Comparison of ENCODE assay signal across 34 mouse cellular contexts in the genomic region with DNA sequence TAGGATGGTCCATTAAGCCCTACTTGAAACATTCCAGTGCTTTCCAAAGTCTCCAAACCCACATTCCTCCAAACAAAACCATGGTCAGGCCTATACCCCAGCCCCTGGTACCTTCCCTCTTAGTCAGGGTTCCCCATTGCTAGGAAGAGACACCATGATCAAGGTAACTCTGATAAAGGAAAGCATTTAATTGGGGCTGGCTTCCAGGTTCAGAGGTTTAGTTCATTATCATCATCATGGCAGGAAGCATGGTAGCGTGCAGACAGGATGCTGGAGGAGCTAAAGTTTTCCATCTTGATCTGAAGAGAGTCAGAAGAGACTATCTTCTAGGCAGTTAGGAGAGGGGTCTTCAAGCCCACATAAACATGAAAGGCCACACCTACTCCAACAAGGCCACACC.
"Had no signal": no experiment of that assay in that cellular context is flagged by ENCODE, and none has a peak within 500 bp of the region (broad histone marks: within the 10 kb centered on the region; RNA-seq: fewer than 3 reads in every experiment).

No protein-coding gene starts in this region.

- H3K9me3 ChIP-seq: heart, embryonic 12.5 days; heart, embryonic 13.5 days; heart, embryonic 15.5 days; hindbrain, embryonic 10.5 days; hindbrain, embryonic 12.5 days; hindbrain, embryonic 13.5 days; hindbrain, embryonic 15.5 days; intestine, embryonic 15.5 days; kidney, embryonic 15.5 days had no signal

- ATAC-seq: hindbrain, embryonic 16.5 days; hindbrain, postnatal 0 days; inflammation-experienced regulatory T-cells, adult 6 months; intestine, embryonic 15.5 days; intestine, embryonic 16.5 days; intestine, postnatal 0 days had no signal

- H3K9ac ChIP-seq: heart, embryonic 12.5 days; heart, embryonic 13.5 days; heart, embryonic 15.5 days; hindbrain, embryonic 12.5 days; hindbrain, embryonic 13.5 days; hindbrain, embryonic 14.5 days; hindbrain, embryonic 15.5 days; intestine, embryonic 15.5 days; kidney, embryonic 15.5 days had no signal

- H3K4me3 ChIP-seq: heart, embryonic 12.5 days; heart, embryonic 13.5 days; heart, embryonic 15.5 days; hindbrain, embryonic 10.5 days; hindbrain, embryonic 12.5 days; hindbrain, embryonic 13.5 days; hindbrain, embryonic 15.5 days; intestine, embryonic 15.5 days; kidney, embryonic 15.5 days; layer of hippocampus, adult 2 months had no signal

- DNase-seq: heart, postnatal 10 days; heart, postnatal 14 days; heart, postnatal 36 days; heart, postnatal 4 days; kidney, adult 11 months; kidney, adult 18-20 months; kidney, adult 2 months; kidney, adult 8-10 months; kidney, adult 9 months; kidney, postnatal 10 days; kidney, postnatal 14 days; kidney, postnatal 25 days; kidney, postnatal 36 days; kidney, postnatal 4 days; layer of hippocampus, adult 9-11 months; layer of hippocampus, postnatal 36 days had no signal

- H3K27ac ChIP-seq: heart, embryonic 13.5 days; heart, embryonic 15.5 days; hindbrain, embryonic 10.5 days; hindbrain, embryonic 12.5 days; hindbrain, embryonic 13.5 days; hindbrain, embryonic 14.5 days; hindbrain, embryonic 15.5 days; hindbrain, postnatal 0 days; intestine, embryonic 15.5 days; kidney, embryonic 15.5 days; kidney, postnatal 0 days; layer of hippocampus, adult 2 months had no signal

- H3K4me2 ChIP-seq: heart, embryonic 11.5 days; heart, embryonic 12.5 days; heart, embryonic 13.5 days; heart, embryonic 15.5 days; hindbrain, embryonic 12.5 days; hindbrain, embryonic 13.5 days; hindbrain, embryonic 14.5 days; hindbrain, embryonic 15.5 days; intestine, embryonic 15.5 days; kidney, embryonic 15.5 days had no signal

- H3K36me3 ChIP-seq: heart, embryonic 12.5 days; heart, embryonic 13.5 days; heart, embryonic 15.5 days; hindbrain, embryonic 10.5 days; hindbrain, embryonic 12.5 days; hindbrain, embryonic 13.5 days; hindbrain, embryonic 15.5 days; intestine, embryonic 15.5 days; kidney, embryonic 15.5 days had no signal

- H3K4me1 ChIP-seq: hindbrain, embryonic 10.5 days; hindbrain, embryonic 12.5 days; hindbrain, embryonic 13.5 days; hindbrain, embryonic 15.5 days; intestine, embryonic 15.5 days; kidney, embryonic 15.5 days had no signal

- H3K27me3 ChIP-seq: heart, embryonic 12.5 days; heart, embryonic 13.5 days; heart, embryonic 15.5 days; hindbrain, embryonic 12.5 days; hindbrain, embryonic 13.5 days; hindbrain, embryonic 15.5 days; intestine, embryonic 15.5 days; kidney, embryonic 15.5 days had no signal
